Mouse (Mus musculus) heart, embryonic 15.5 days (tissue): ENCODE data around the gene Arid4a. TPM values are rescaled to one million over a fixed set of nuclear protein-coding genes. Genes with fewer than 3 reads are reported as not detected.
A peak's percentile ranks its signal among the peaks of the same experiment; 100 is the strongest.

ENCODE experiments used
- ATAC-seq: fragments of 200-750 bp; cut with Nextera tagmentation; replicated peaks from 2 replicates; pipeline ENCODE4 v1.8.0; 2017; ENCODE audit warnings: low read depth, moderate TSS enrichment; ENCODE audit not compliant: insufficient number of reproducible peaks, insufficient read depth, low FRiP score
- H3K27ac ChIP-seq: fragments of 300-500 bp; sonication (generic); 2 replicates; pipeline ENCODE4 v1.5.1; 2015; ENCODE audit warnings: mild to moderate bottlenecking, inconsistent platforms
- H3K27me3 ChIP-seq: fragments of 300-500 bp; sonication (generic); 2 replicates; pipeline ENCODE4 v1.6.1; 2015; ENCODE audit warnings: inconsistent platforms
- H3K36me3 ChIP-seq: fragments of 300-500 bp; sonication (generic); 2 replicates; pipeline ENCODE4 v1.6.1; 2015; ENCODE audit warnings: mild to moderate bottlenecking, inconsistent platforms
- H3K4me1 ChIP-seq: fragments of 300-500 bp; sonication (generic); replicated peaks from 2 replicates; pipeline ENCODE4 v1.6.1; 2015; ENCODE audit warnings: inconsistent platforms
- H3K4me2 ChIP-seq: fragments of 300-500 bp; sonication (generic); 2 replicates; pipeline ENCODE4 v1.6.1; 2015; ENCODE audit warnings: inconsistent platforms, mild to moderate bottlenecking, moderate library complexity
- H3K4me3 ChIP-seq: fragments of 300-500 bp; sonication (generic); 2 replicates; pipeline ENCODE4 v1.5.1; 2015; ENCODE audit warnings: mild to moderate bottlenecking, inconsistent platforms
- H3K9ac ChIP-seq: fragments of 300-500 bp; sonication (generic); 2 replicates; pipeline ENCODE4 v1.6.1; 2015; ENCODE audit warnings: mild to moderate bottlenecking, inconsistent platforms
- H3K9me3 ChIP-seq: fragments of 300-500 bp; sonication (generic); replicated peaks from 2 replicates; pipeline ENCODE4 v1.6.1; 2016; ENCODE audit warnings: inconsistent platforms
- WGBS: fragments of 180-500 bp; shearing (Covaris S2); methylation state at CpG from one replicate; pipeline ENCODE4 v1.1.7; 2015; ENCODE audit warnings: mixed read lengths; 5-methylcytosine and 5-hydroxymethylcytosine counted together
- polyA plus RNA-seq: library from polyadenylated mRNA; unstranded; fragments of >200 nt; fragmentation: Nextera tagmentation; extraction: Ambion mirVana; gene quantifications from 2 replicates; pipeline ENCODE4 v1.2.1, GENCODE M21; 2015

Gene Arid4a
- polyA plus RNA-seq, 1 experiment from 2014 or later = 25.4 TPM

DNA sequence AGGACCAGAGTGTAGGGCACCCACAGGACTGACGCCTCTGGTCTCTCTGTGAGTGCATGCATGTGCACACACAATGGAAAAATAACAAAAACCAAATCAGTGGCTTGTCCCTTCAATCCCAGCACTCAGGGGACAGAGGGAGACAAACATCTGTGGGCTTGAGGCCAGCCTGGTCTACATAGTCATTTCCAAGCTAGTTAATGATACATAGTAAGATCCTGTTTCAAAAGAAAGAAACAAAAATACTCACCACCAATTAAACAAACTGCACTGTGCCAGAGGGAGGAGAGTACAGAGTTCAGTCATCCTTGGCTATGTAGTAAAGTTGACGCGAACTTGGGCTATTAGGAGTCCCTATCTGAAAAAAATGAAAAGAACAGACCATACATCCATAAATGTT is 27.8 kb downstream of the Arid4a start:
- H3K36me3 ChIP-seq = peaks cover 47% of the 10 kb centered on the region
- no peak for ATAC-seq
- H3K27ac ChIP-seq = no peak overlapping the region
- peaks cover 8% of the 10 kb centered on the region for H3K4me1 ChIP-seq
- 96% methylated on average over 3 of the region's 3 CpGs for WGBS
- H3K4me2 ChIP-seq = no peak overlapping the region
- H3K9me3 ChIP-seq = no peaks in the 10 kb centered on the region
- no peak overlapping the region for H3K9ac ChIP-seq
- no peaks in the 10 kb centered on the region for H3K27me3 ChIP-seq
- H3K4me3 ChIP-seq = no peak overlapping the region

DNA sequence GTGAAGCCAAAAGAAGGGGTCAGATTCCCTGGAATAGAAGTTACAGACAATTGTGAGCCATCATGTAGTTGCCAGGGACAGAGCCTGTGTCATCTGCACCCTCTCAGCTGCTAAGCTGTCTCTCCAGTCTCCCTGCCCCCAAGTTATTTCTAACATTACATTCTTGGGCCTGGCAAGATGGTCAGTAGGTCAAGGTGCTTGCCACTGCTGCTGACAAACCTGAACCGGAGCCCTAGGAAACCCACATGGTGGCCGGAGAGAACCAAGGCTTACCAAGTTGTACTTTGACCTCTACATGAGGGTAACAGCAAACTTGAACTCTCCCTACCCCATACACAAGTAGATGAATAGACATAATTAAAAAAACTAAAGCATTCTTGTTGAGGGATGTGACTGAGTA is 28.7 kb downstream of the Arid4a start:
- no peak for ATAC-seq
- Histone ChIP-seq H3K27me3 (no peaks in the 10 kb centered on the region), H3K9ac (no peak overlapping the region), H3K4me3 (no peak overlapping the region), H3K9me3 (no peaks in the 10 kb centered on the region), H3K27ac (no peak overlapping the region), H3K4me2 (no peak overlapping the region), H3K4me1 (peaks cover 13% of the 10 kb centered on the region), H3K36me3 (peaks cover 40% of the 10 kb centered on the region)
- 88% methylated on average over 2 of the region's 2 CpGs for WGBS

- WGBS = 98% methylated on average over 4 of the region's 4 CpGs
- no peak for ATAC-seq
- Histone ChIP-seq H3K27ac (no peak overlapping the region), H3K4me2 (no peak overlapping the region), H3K36me3 (peaks cover 24% of the 10 kb centered on the region), H3K9ac (no peak overlapping the region), H3K4me3 (no peak overlapping the region), H3K4me1 (peaks cover 13% of the 10 kb centered on the region), H3K27me3 (no peaks in the 10 kb centered on the region), H3K9me3 (no peaks in the 10 kb centered on the region)
Measured at GRCm38 (mm10) chr12:71046501-71046900, 30.7 kb downstream of the Arid4a start.

GRCm38 (mm10) chr12:71047473-71048078 is 31.8 kb downstream of the Arid4a start:
- WGBS = 64% methylated on average over 8 of the region's 8 CpGs
- Histone ChIP-seq H3K9ac (no peak overlapping the region), H3K4me3 (peak overlapping the region; percentile 31), H3K4me2 (peak overlapping the region; percentile 51), H3K36me3 (peaks cover 14% of the 10 kb centered on the region), H3K4me1 (peaks cover 18% of the 10 kb centered on the region), H3K27ac (peak overlapping the region; percentile 71), H3K9me3 (no peaks in the 10 kb centered on the region), H3K27me3 (no peaks in the 10 kb centered on the region)
- no peak for ATAC-seq

GRCm38 (mm10) chr12:71048117-71048516 is 32.3 kb downstream of the Arid4a start:
- Histone ChIP-seq H3K9ac (0 out of 2 replicates have a peak overlapping the region, but pooled peaks have one; percentile 18), H3K4me3 (peak overlapping the region; percentile 31), H3K27ac (peak overlapping the region; percentile 71), H3K4me2 (peak overlapping the region; percentile 51), H3K9me3 (no peaks in the 10 kb centered on the region), H3K4me1 (peaks cover 22% of the 10 kb centered on the region), H3K36me3 (peaks cover 14% of the 10 kb centered on the region), H3K27me3 (no peaks in the 10 kb centered on the region)
- 21% methylated on average over 7 of the region's 7 CpGs for WGBS
- peak; percentile 70; the same call in 1 of the 2 replicates for ATAC-seq

- Histone ChIP-seq H3K4me1 (peaks cover 23% of the 10 kb centered on the region), H3K4me3 (peak overlapping the region; percentile 31), H3K4me2 (peak overlapping the region; percentile 51), H3K9ac (0 out of 2 replicates have a peak overlapping the region, but pooled peaks have one; percentile 18), H3K9me3 (no peaks in the 10 kb centered on the region), H3K36me3 (peaks cover 14% of the 10 kb centered on the region), H3K27me3 (no peaks in the 10 kb centered on the region), H3K27ac (peak overlapping the region; percentile 71)
- ATAC-seq = no peak
- 33% methylated on average over 1 of the region's 1 CpGs for WGBS
Measured at GRCm38 (mm10) chr12:71048561-71048960, 32.8 kb downstream of the Arid4a start.

GRCm38 (mm10) chr12:71049596-71050265 is 33.9 kb downstream of the Arid4a start:
- Histone ChIP-seq H3K9me3 (no peaks in the 10 kb centered on the region), H3K4me3 (no peak overlapping the region), H3K4me2 (no peak overlapping the region), H3K27ac (no peak overlapping the region), H3K36me3 (peaks cover 14% of the 10 kb centered on the region), H3K4me1 (peaks cover 23% of the 10 kb centered on the region), H3K9ac (no peak overlapping the region), H3K27me3 (no peaks in the 10 kb centered on the region)
- 90% methylated on average over 10 of the region's 10 CpGs for WGBS
- no peak for ATAC-seq

DNA sequence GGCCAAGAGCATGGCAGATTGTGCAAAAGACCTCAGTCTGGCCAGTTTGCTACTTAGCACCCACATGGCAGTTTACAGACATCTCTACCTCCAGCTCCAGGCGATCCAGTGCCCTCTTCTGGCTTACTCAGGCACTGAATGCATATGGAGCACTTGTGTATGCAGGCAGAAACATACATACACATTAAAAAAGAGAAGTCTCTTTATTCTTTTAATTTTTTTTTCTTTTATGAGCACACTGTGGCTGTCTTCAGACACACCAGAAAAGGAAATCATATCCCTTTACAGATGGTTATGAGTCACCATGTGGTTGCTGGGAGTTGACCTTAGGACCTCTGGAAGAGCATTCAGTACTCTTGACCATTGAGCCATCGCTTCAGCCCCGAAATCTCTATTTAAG is 35.3 kb downstream of the Arid4a start:
- no peak overlapping the region for H3K4me3 ChIP-seq
- peaks cover 12% of the 10 kb centered on the region for H3K36me3 ChIP-seq
- no peak overlapping the region for H3K9ac ChIP-seq
- no peaks in the 10 kb centered on the region for H3K9me3 ChIP-seq
- H3K4me2 ChIP-seq = no peak overlapping the region
- 84% methylated on average over 3 of the region's 3 CpGs for WGBS
- ATAC-seq = no peak
- no peaks in the 10 kb centered on the region for H3K27me3 ChIP-seq
- H3K4me1 ChIP-seq = peaks cover 23% of the 10 kb centered on the region
- H3K27ac ChIP-seq = no peak overlapping the region

DNA sequence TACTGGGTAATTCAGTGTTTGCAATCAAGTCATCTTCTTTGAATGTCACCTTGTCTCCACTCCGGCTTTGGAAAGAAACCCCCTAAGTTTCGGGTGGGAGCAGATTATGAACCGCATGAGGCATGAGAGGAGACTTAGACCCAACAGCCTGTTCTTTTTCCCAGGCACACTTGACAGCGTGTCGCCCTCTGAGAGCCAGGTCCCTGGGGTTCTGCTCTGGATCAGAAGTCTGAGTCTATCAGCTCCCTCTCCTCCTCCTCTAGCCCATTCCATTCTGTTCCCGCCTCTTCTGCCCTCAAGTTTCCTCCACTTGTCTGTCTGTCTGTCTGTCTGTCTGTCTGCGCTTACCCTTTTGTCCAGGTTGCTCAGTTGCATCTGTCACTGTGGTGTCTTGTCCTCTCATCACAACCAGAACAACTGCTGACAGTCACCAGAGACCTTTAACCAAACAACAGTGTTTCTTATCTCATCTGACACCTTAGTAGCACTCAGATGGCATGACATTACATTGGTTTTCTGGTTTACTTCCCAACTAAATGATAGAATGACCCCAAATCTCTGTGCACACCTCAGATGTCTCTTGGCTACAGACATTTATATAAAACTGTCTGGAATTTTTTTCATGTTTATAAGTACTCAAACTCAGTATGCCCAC is 36.7 kb downstream of the Arid4a start:
- Histone ChIP-seq H3K9ac (no peak overlapping the region), H3K4me2 (no peak overlapping the region), H3K27ac (peak overlapping the region; percentile 45), H3K4me3 (no peak overlapping the region), H3K27me3 (no peaks in the 10 kb centered on the region), H3K4me1 (peaks cover 23% of the 10 kb centered on the region), H3K36me3 (no peaks in the 10 kb centered on the region), H3K9me3 (no peaks in the 10 kb centered on the region)
- 40% methylated on average over 7 of the region's 7 CpGs for WGBS
- no peak for ATAC-seq

- no peak overlapping the region for H3K4me3 ChIP-seq
- no peak for ATAC-seq
- H3K9ac ChIP-seq = no peak overlapping the region
- H3K27ac ChIP-seq = no peak overlapping the region
- no peaks in the 10 kb centered on the region for H3K9me3 ChIP-seq
- no peak overlapping the region for H3K4me2 ChIP-seq
- no peaks in the 10 kb centered on the region for H3K27me3 ChIP-seq
- H3K36me3 ChIP-seq = 0 out of 2 replicates have a peak, but pooled peaks cover 3% of the 10 kb centered on the region
- 53% methylated on average over 1 of the region's 1 CpGs for WGBS
- H3K4me1 ChIP-seq = peaks cover 18% of the 10 kb centered on the region
Measured at GRCm38 (mm10) chr12:71053031-71053430, 37.2 kb downstream of the Arid4a start.

- 69% methylated on average over 1 of the region's 1 CpGs for WGBS
- no peaks in the 10 kb centered on the region for H3K27me3 ChIP-seq
- ATAC-seq = no peak
- peaks cover 14% of the 10 kb centered on the region for H3K4me1 ChIP-seq
- H3K27ac ChIP-seq = no peak overlapping the region
- H3K4me3 ChIP-seq = no peak overlapping the region
- 0 out of 2 replicates have a peak, but pooled peaks cover 3% of the 10 kb centered on the region for H3K36me3 ChIP-seq
- no peaks in the 10 kb centered on the region for H3K9me3 ChIP-seq
- no peak overlapping the region for H3K4me2 ChIP-seq
- H3K9ac ChIP-seq = no peak overlapping the region
Measured at GRCm38 (mm10) chr12:71053486-71053885, 37.7 kb downstream of the Arid4a start.
